ENCODE assay signal across 8 mouse cellular contexts in genomic region chr2:120244679-120245420, GRCm38 (mm10). TPM values are rescaled to one million over a fixed set of nuclear protein-coding genes. Genes with fewer than 3 reads are reported as not detected.
DNase-seq lines count a peak whose midpoint lies in the region; ATAC-seq lines count a peak whose summit lies in the region.

Gene Pla2g4e (minus strand): TSS chr2:120245335.

- peak within 1 kb of the TSS; percentile 38 for H3K4me3 ChIP-seq in forebrain, embryonic 14.5 days (ENCODE audit: low read depth, low read length)
- H3K4me3 ChIP-seq in hindbrain, embryonic 10.5 days, result peak within 1 kb of the TSS; percentile 51

- H3K4me1 ChIP-seq in forebrain, embryonic 14.5 days (ENCODE audit: control insufficient read depth, insufficient read depth, low read length), result no peaks in the 10 kb centered on the region
- H3K4me1 ChIP-seq in hindbrain, embryonic 10.5 days (replicated peaks), result peaks cover 4% of the 10 kb centered on the region

- peak within 1 kb of the TSS; percentile 63 for H3K4me2 ChIP-seq in forebrain, embryonic 14.5 days (ENCODE audit: low read length)

- H3K27ac ChIP-seq in forebrain, embryonic 14.5 days (ENCODE audit: low read depth, low read length), result no peak within 1 kb of the TSS
- peak within 1 kb of the TSS; percentile 26; the same call in 1 of the 2 replicates for H3K27ac ChIP-seq in hindbrain, embryonic 10.5 days

- H3K36me3 ChIP-seq in forebrain, embryonic 14.5 days (ENCODE audit: control insufficient read depth, insufficient read depth, low read length), result no peaks in the 10 kb centered on the region
- H3K36me3 ChIP-seq in hindbrain, embryonic 10.5 days, result no peaks in the 10 kb centered on the region

- H3K27me3 ChIP-seq in forebrain, embryonic 14.5 days (replicated peaks; ENCODE audit: control insufficient read depth, insufficient read depth, low read length), result no peaks in the 10 kb centered on the region
- H3K27me3 ChIP-seq in hindbrain, embryonic 10.5 days (ENCODE audit: insufficient read depth, poor library complexity, severe bottlenecking), result peaks cover 31% of the 10 kb centered on the region

- no peaks in the 10 kb centered on the region for H3K9me3 ChIP-seq in forebrain, embryonic 14.5 days (replicated peaks; ENCODE audit: control insufficient read depth, low read length)
- H3K9me3 ChIP-seq in hindbrain, embryonic 10.5 days, result no peaks in the 10 kb centered on the region

- H3K9ac ChIP-seq in forebrain, embryonic 14.5 days (ENCODE audit: low read length), result peak within 1 kb of the TSS; percentile 63

- 3% methylated on average over 27 of the region's 27 CpGs for WGBS in forebrain, embryonic 14.5 days
- 5% methylated on average over 27 of the region's 27 CpGs for WGBS in hindbrain, embryonic 10.5 days

- peak; percentile 15 for DNase-seq in adrenal gland, postnatal 25 days
- no peak for DNase-seq in adrenal gland, adult 18-20 months (ENCODE audit: low spot score in 2 of 2)
- peak; percentile 55 for DNase-seq in cerebellum, adult 11-12 months
- peak; percentile 67 for DNase-seq in forebrain, embryonic 14.5 days (ENCODE audit: low spot score)
- peak; percentile 44 for DNase-seq in hindbrain, embryonic 10.5 days (ENCODE audit: low spot score)
- DNase-seq in liver, result peak; percentile 17
- DNase-seq in right cerebral cortex, postnatal 10 days (ENCODE audit: low spot score in 2 of 2), result peak; percentile 73 to 77
- DNase-seq in urinary bladder, postnatal 25 days (ENCODE audit: low spot score), result no peak

- peak; percentile 86 for ATAC-seq in forebrain, embryonic 14.5 days

RNA-seq across cellular contexts. Expression of gene Pla2g4e, which starts in this region (rescaled TPM):
- total RNA-seq in adrenal gland, postnatal 25 days (2021), result 0.33 and 0.36 TPM in 2 replicates
- total RNA-seq in adrenal gland, adult 18-20 months (2021), result under 1 TPM; 0.36 to 0.38 TPM
- 1.1 and 1.7 TPM in 2 replicates for polyA plus RNA-seq in forebrain, embryonic 14.5 days (2014; fragmentation: Nextera tagmentation; extraction: Ambion mirVana)
- 0.21 TPM in 1 of 2 replicates, not detected in the other for polyA plus RNA-seq in hindbrain, embryonic 10.5 days (2016; fragmentation: Nextera tagmentation; extraction: Ambion mirVana)

Comparison
In these comparisons a context has a peak if more than half of its experiments do, and no peak if none do; other contexts are left out.
1. Peak in DNase-seq in adrenal gland, postnatal 25 days; RNA of the gene not detected or under 1 TPM.
2. Peak in DNase-seq, H3K4me3 ChIP-seq and H3K27ac ChIP-seq in hindbrain, embryonic 10.5 days; RNA of the gene not detected or under 1 TPM.
3. DNase-seq: peak in cerebellum, adult 11-12 months (single experiment), forebrain, embryonic 14.5 days (single experiment), liver (single experiment) and right cerebral cortex, postnatal 10 days (2 of 2); none in adrenal gland, adult 18-20 months (0 of 2) and urinary bladder, postnatal 25 days (single experiment).